ENCODE assay signal across 9 mouse cellular contexts in the genomic region with DNA sequence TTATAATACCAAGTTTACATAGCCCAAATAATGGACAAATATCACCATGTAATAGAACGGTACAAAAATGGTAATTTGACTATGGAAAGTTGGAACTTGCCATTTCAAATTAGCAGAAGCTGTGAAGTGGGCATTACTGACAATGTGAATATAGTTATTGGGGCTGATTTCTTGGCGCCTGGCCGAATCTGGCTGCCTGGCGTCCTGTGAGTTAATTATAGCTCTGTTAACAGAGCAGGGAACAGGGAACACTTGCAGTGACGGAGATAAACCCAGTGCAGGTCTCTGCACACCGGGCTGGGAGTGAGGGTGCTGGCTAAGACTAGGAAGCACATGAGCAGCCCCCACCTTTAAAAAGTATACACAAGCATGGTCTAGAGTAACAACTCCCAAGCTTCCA.
DNase-seq lines count a peak whose midpoint lies in the region; ATAC-seq lines count a peak whose summit lies in the region.
"Had no signal": no experiment of that assay in that cellular context is flagged by ENCODE, and none has a peak within 500 bp of the region (broad histone marks: within the 10 kb centered on the region; RNA-seq: fewer than 3 reads in every experiment).

No protein-coding gene starts in this region.

- H3K4me3 ChIP-seq in kidney, embryonic 15.5 days (replicated peaks), result no peak overlapping the region
- no peak overlapping the region for H3K4me3 ChIP-seq in forebrain, embryonic 16.5 days (replicated peaks; ENCODE audit: low read length)
- H3K4me3 ChIP-seq in heart, embryonic 15.5 days, result no peak overlapping the region
- H3K4me3 ChIP-seq in intestine, embryonic 15.5 days (replicated peaks), result no peak overlapping the region
- H3K4me3 ChIP-seq: hindbrain, embryonic 10.5 days had no signal

- no peak for ATAC-seq in kidney, embryonic 15.5 days (replicated peaks; ENCODE audit: low FRiP score)
- peak; percentile 45 for ATAC-seq in forebrain, embryonic 16.5 days
- peak; percentile 76 for ATAC-seq in heart, embryonic 15.5 days (replicated peaks; ENCODE audit: insufficient number of reproducible peaks, insufficient read depth, low FRiP score, low read depth)
- no peak for ATAC-seq in intestine, embryonic 15.5 days

- DNase-seq in kidney, postnatal 14 days, result peak; percentile 39
- DNase-seq in cerebellum, adult 11-12 months, result peak; percentile 67
- DNase-seq in frontal cortex, postnatal 25 days (ENCODE audit: low spot score in 2 of 2), result no peak
- no peak for DNase-seq in ovary, adult 18-20 months (ENCODE audit: low spot score)

- no peak overlapping the region for H3K27ac ChIP-seq in kidney, embryonic 15.5 days
- no peak overlapping the region for H3K27ac ChIP-seq in forebrain, embryonic 16.5 days (ENCODE audit: low read length)
- H3K27ac ChIP-seq in heart, embryonic 15.5 days, result peak overlapping the region; percentile 85
- H3K27ac ChIP-seq in intestine, embryonic 15.5 days, result no peak overlapping the region
- H3K27ac ChIP-seq: hindbrain, embryonic 10.5 days had no signal

- peaks cover 77% of the 10 kb centered on the region for H3K4me1 ChIP-seq in kidney, embryonic 15.5 days
- H3K4me1 ChIP-seq in forebrain, embryonic 16.5 days (replicated peaks; ENCODE audit: control insufficient read depth, insufficient read depth, low read length), result peaks cover 35% of the 10 kb centered on the region
- H3K4me1 ChIP-seq in heart, embryonic 15.5 days (replicated peaks), result peaks cover 91% of the 10 kb centered on the region
- peaks cover 40% of the 10 kb centered on the region for H3K4me1 ChIP-seq in intestine, embryonic 15.5 days (replicated peaks)

- H3K27me3 ChIP-seq in kidney, embryonic 15.5 days, result no peaks in the 10 kb centered on the region
- H3K27me3 ChIP-seq in forebrain, embryonic 16.5 days (replicated peaks; ENCODE audit: control insufficient read depth, insufficient read depth, low read length), result no peaks in the 10 kb centered on the region
- no peaks in the 10 kb centered on the region for H3K27me3 ChIP-seq in heart, embryonic 15.5 days
- H3K27me3 ChIP-seq in intestine, embryonic 15.5 days (replicated peaks), result no peaks in the 10 kb centered on the region

- no peaks in the 10 kb centered on the region for H3K36me3 ChIP-seq in kidney, embryonic 15.5 days
- no peaks in the 10 kb centered on the region for H3K36me3 ChIP-seq in forebrain, embryonic 16.5 days (ENCODE audit: control insufficient read depth, insufficient read depth)
- H3K36me3 ChIP-seq in heart, embryonic 15.5 days, result no peaks in the 10 kb centered on the region
- H3K36me3 ChIP-seq in intestine, embryonic 15.5 days, result no peaks in the 10 kb centered on the region

- no peak overlapping the region for H3K9ac ChIP-seq in kidney, embryonic 15.5 days
- H3K9ac ChIP-seq in forebrain, embryonic 16.5 days (replicated peaks; ENCODE audit: low read depth, low read length), result no peak overlapping the region
- no peak overlapping the region for H3K9ac ChIP-seq in heart, embryonic 15.5 days
- H3K9ac ChIP-seq in intestine, embryonic 15.5 days, result no peak overlapping the region

- no peak overlapping the region for H3K4me2 ChIP-seq in kidney, embryonic 15.5 days
- no peak overlapping the region for H3K4me2 ChIP-seq in forebrain, embryonic 16.5 days (ENCODE audit: low read length)
- H3K4me2 ChIP-seq in heart, embryonic 15.5 days, result 0 out of 2 replicates have a peak overlapping the region, but pooled peaks have one; percentile 16
- no peak overlapping the region for H3K4me2 ChIP-seq in intestine, embryonic 15.5 days (replicated peaks)

- 71% methylated on average over 6 of the region's 6 CpGs for WGBS in kidney, embryonic 15.5 days
- WGBS in forebrain, embryonic 16.5 days, result 22% methylated on average over 6 of the region's 6 CpGs
- WGBS in heart, embryonic 15.5 days, result 34% methylated on average over 6 of the region's 6 CpGs
- WGBS in intestine, embryonic 15.5 days, result 55% methylated on average over 6 of the region's 6 CpGs

- H3K9me3 ChIP-seq in kidney, embryonic 15.5 days (replicated peaks), result no peaks in the 10 kb centered on the region
- H3K9me3 ChIP-seq in forebrain, embryonic 16.5 days (ENCODE audit: control insufficient read depth, low read length), result no peaks in the 10 kb centered on the region
- H3K9me3 ChIP-seq in heart, embryonic 15.5 days (replicated peaks), result no peaks in the 10 kb centered on the region
- H3K9me3 ChIP-seq in intestine, embryonic 15.5 days, result no peaks in the 10 kb centered on the region
- H3K9me3 ChIP-seq: hindbrain, embryonic 10.5 days had no signal

Comparison
In these comparisons a context has a peak if more than half of its experiments do, and no peak if none do; other contexts are left out.
1. DNase-seq: peak in kidney, postnatal 14 days (single experiment) and cerebellum, adult 11-12 months (single experiment); none in frontal cortex, postnatal 25 days (0 of 2) and ovary, adult 18-20 months (single experiment).
2. ATAC-seq: peak in forebrain, embryonic 16.5 days (single experiment) and heart, embryonic 15.5 days (single experiment); none in kidney, embryonic 15.5 days (single experiment) and intestine, embryonic 15.5 days (single experiment).